Mouse (Mus musculus): Measurements from ENCODE around the gene Uhmk1. TPM values are rescaled to one million over a fixed set of nuclear protein-coding genes. Genes with fewer than 3 reads are reported as not detected.

Gene Uhmk1
- polyA plus RNA-seq, 1 experiment, result 4.5 TPM

DNA sequence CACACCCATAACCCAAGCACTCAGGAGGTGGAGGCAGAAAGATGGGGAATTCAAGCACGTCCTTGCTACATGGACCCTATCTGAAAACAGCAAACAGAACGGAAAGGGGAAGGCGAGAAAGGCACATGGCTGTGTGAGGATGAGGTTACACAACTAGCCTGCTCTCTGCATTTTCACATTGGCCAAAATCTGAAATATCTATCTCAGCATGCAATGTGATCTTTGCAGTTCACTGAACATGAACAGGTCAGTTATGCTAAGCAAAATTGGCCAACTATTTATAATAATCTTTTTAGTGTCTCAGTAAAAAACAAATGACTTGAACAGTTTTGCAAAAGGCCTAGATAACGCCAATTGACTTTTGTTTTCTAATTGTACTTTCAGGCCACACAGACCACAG lies 65.4 kb downstream of the Uhmk1 start:
- H3K36me3 ChIP-seq (ENCODE audit: control insufficient read depth, insufficient read depth, low read length), result no peaks in the 10 kb centered on the region; the same call in 1 of the 2 replicates
- no peak overlapping the region for H3K4me3 ChIP-seq (ENCODE audit: control insufficient read depth, low read depth, low read length)
- H3K4me1 ChIP-seq (ENCODE audit: control insufficient read depth, insufficient read depth, low read length), result no peaks in the 10 kb centered on the region
- H3K27me3 ChIP-seq (ENCODE audit: control insufficient read depth, insufficient read depth, low read length), result no peaks in the 10 kb centered on the region
- no peak overlapping the region for H3K27ac ChIP-seq (ENCODE audit: control insufficient read depth, insufficient read depth, low read depth, low read length)
- TF ChIP-seq POLR2A (IDR thresholded peaks at IDR 0.05; ENCODE audit: control insufficient read depth, low read depth, low read length) (no peak), CTCF (IDR thresholded peaks at IDR 0.05; ENCODE audit: control insufficient read depth, insufficient read depth, insufficient replicate concordance, low read depth, low read length) (no peak)

DNA sequence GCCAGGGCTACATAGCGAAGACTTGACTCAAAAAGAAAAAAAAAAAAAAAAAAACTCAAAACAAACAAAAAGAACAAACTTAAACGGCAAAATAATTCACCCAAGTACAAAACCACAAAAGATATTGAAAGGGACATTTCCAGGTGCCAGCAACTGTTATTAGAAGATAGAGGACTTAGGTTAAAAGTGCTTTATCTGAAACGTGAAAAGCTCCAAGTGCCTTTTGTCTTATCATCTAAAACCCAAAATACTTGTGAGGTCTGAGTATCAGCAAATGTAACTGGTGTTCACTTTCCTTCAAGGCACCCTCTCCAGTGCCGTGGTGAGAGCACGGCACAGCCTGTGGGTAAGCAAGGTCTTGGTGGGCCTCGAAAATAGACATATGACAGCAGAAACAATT lies 66.7 kb downstream of the Uhmk1 start:
- Histone ChIP-seq H3K4me3 (ENCODE audit: control insufficient read depth, low read depth, low read length) (no peak overlapping the region), H3K27me3 (ENCODE audit: control insufficient read depth, insufficient read depth, low read length) (no peaks in the 10 kb centered on the region), H3K36me3 (ENCODE audit: control insufficient read depth, insufficient read depth, low read length) (no peaks in the 10 kb centered on the region; the same call in 1 of the 2 replicates), H3K4me1 (ENCODE audit: control insufficient read depth, insufficient read depth, low read length) (peaks cover 3% of the 10 kb centered on the region), H3K27ac (ENCODE audit: control insufficient read depth, insufficient read depth, low read depth, low read length) (no peak overlapping the region)
- TF ChIP-seq CTCF (IDR thresholded peaks at IDR 0.05; ENCODE audit: control insufficient read depth, insufficient read depth, insufficient replicate concordance, low read depth, low read length), result no peak
- TF ChIP-seq POLR2A (IDR thresholded peaks at IDR 0.05; ENCODE audit: control insufficient read depth, low read depth, low read length), result no peak

DNA sequence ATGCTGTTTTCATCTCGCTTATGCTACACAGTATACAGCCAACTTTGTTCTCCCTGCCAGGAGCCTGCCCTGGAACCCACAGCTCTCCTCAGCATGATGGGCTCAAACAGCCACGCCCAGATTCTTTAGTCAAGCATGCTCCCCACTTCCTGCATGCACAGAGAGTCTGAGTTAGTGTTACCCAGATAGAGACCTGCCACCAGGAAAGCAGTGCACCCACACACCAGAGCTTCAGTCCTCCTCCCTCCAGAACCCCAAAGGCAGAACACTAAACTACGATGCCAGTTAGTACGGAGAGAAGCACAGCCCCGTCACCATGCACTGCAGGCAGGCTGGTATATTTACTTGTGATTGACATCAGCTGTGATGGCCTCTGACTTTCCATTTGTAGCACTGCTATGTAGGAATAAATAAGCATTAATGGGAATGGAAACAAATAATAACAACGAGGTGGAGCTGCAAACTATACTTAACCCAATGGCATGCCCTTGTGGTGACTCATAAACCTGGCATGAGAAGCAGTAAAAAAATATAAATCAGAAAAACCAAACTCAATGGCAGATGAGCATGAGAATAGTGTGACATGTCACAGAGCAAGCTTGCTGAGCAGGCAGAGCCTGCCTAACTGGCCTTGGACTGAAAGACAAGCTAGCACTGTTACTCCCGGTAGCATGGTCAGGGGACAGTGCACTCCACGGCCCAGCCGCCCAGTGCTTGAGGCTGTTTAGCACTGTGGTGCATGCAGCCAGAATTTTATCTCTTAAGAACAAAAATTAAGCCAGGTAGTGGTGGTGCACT lies 67.3 kb downstream of the Uhmk1 start:
- TF ChIP-seq CTCF (IDR thresholded peaks at IDR 0.05; ENCODE audit: control insufficient read depth, insufficient read depth, insufficient replicate concordance, low read depth, low read length) (no peak), POLR2A (IDR thresholded peaks at IDR 0.05; ENCODE audit: control insufficient read depth, low read depth, low read length) (no peak)
- no peaks in the 10 kb centered on the region; the same call in 1 of the 2 replicates for H3K36me3 ChIP-seq (ENCODE audit: control insufficient read depth, insufficient read depth, low read length)
- H3K27ac ChIP-seq (ENCODE audit: control insufficient read depth, insufficient read depth, low read depth, low read length), result no peak overlapping the region
- H3K4me1 ChIP-seq (ENCODE audit: control insufficient read depth, insufficient read depth, low read length), result peaks cover 3% of the 10 kb centered on the region
- no peaks in the 10 kb centered on the region for H3K27me3 ChIP-seq (ENCODE audit: control insufficient read depth, insufficient read depth, low read length)
- H3K4me3 ChIP-seq (ENCODE audit: control insufficient read depth, low read depth, low read length), result no peak overlapping the region

DNA sequence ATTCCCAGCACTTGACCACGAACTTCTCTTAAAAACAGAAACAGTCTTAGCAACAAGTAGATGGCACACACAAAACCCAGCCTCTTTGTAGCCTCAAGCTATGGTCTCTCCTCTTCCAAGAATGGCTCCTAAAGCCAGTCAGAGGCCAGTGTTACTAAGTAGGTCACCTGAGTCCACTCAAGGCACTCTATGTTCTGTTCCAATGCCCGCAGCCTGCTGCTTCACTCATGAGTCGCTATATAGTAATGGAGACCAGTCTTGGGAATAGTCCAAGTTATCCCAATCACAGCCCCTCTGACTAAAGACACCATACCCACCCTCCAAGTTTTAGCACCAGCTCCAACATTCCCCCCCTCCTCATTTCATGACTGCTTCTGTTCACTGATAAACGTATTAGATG lies 69.6 kb downstream of the Uhmk1 start:
- TF ChIP-seq CTCF (IDR thresholded peaks at IDR 0.05; ENCODE audit: control insufficient read depth, insufficient read depth, insufficient replicate concordance, low read depth, low read length) (no peak), POLR2A (IDR thresholded peaks at IDR 0.05; ENCODE audit: control insufficient read depth, low read depth, low read length) (no peak)
- H3K4me1 ChIP-seq (ENCODE audit: control insufficient read depth, insufficient read depth, low read length), result peaks cover 3% of the 10 kb centered on the region
- H3K27me3 ChIP-seq (ENCODE audit: control insufficient read depth, insufficient read depth, low read length), result no peaks in the 10 kb centered on the region
- H3K27ac ChIP-seq (ENCODE audit: control insufficient read depth, insufficient read depth, low read depth, low read length), result no peak overlapping the region
- no peak overlapping the region for H3K4me3 ChIP-seq (ENCODE audit: control insufficient read depth, low read depth, low read length)
- H3K36me3 ChIP-seq (ENCODE audit: control insufficient read depth, insufficient read depth, low read length), result no peaks in the 10 kb centered on the region; the same call in none of the 2 replicates

Other genes starting within 250 kb of the Uhmk1 start
- 2.5 and 3.3 TPM in 2 replicates for gene Hsd17b7, start 246.2 kb downstream of the Uhmk1 start, polyA plus RNA-seq (2012; rRNA removed)
- gene Ddr2, start 104.6 kb downstream of the Uhmk1 start, polyA plus RNA-seq (2012; rRNA removed), result 1.8 TPM in 2 replicates
- gene Uap1, start 40.4 kb downstream of the Uhmk1 start, polyA plus RNA-seq (2012; rRNA removed), result 9.5 and 9.6 TPM in 2 replicates
- not detected in 2 replicates for gene Sh2d1b2, start 17.4 kb upstream of the Uhmk1 start, polyA plus RNA-seq (2012; rRNA removed)
- 0.05 and 0.06 TPM in 2 replicates for gene Sh2d1b1, start 61.9 kb upstream of the Uhmk1 start, polyA plus RNA-seq (2012; rRNA removed)
- gene Gm7694, start 90.9 kb upstream of the Uhmk1 start, polyA plus RNA-seq (2012; rRNA removed), result 1.5 and 2.6 TPM in 2 replicates
- 881 and 963 TPM in 2 replicates for gene Spata46, start 93.4 kb upstream of the Uhmk1 start, polyA plus RNA-seq (2012; rRNA removed)